Mouse (Mus musculus): ENCODE measurements at regions not wholly inside any gene's neighbourhood (a gene's known extent, or its start where the extent isn't known, plus 50 kb on each side); places are given as distances from the start of the nearest gene placed in this dataset.

DNA sequence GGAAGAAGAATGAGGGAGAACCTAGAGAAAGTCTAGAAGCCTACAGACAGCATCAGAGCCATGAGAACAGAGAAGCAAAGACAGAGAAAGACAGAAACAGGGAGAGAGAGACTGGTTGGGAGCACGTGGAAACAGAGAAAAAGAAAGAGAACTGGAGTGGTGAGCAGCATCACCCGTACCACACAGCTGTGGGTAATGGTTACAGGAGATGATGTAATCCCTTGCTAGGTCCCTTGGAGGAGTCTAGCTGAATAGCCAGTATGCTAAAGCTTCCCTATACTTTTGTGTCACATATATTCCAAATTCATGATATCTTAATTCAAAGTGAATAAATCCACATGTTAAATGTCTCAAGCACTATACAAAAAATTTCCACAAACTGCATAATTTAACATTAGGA lies 284.0 kb downstream of the 4930544G11Rik start:
- DNase-seq (ENCODE audit: low read depth, low spot score) = no peak

DNA sequence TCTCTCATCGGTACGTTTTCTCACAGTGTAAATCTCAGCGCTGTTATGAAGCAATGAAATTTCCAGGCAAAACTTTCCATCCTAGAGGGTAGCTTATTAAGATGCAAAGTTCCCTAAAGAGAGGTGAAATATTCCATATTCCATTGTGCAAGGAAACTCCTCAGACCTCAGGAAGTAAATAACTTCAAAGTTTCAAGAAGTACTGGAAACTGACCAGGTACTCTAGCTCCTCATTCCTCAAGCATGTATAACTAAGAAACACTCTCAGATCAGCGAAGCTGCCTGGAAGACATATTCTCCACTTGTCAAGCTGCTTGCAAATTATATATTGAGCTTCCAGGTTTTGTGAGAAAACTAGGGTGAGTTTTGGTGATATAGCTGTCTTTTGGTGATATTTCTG lies 279.8 kb upstream of the Mad2l1 start:
- DNase-seq (ENCODE audit: low read depth, low spot score) = no peak

DNA sequence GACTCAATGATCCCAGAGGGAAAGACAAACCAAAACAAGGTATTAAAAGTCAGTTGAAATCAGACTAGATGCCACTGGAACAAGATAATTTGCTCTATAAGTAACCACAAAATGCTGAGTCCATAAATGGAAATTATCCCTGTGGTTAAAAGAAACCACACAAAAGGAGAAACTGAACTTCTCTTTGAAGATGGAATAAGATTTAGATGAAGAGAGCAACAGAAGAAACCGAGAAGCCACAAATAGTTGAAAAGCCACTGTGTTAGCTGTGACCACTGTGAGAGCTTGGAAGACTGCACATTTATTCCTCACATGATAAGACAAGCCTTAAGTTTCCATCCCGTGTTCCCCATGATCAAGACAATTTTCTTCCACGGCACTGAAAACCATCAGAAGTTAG lies 271.8 kb upstream of the Mad2l1 start:
- no peak for DNase-seq (ENCODE audit: low read depth, low spot score)

DNA sequence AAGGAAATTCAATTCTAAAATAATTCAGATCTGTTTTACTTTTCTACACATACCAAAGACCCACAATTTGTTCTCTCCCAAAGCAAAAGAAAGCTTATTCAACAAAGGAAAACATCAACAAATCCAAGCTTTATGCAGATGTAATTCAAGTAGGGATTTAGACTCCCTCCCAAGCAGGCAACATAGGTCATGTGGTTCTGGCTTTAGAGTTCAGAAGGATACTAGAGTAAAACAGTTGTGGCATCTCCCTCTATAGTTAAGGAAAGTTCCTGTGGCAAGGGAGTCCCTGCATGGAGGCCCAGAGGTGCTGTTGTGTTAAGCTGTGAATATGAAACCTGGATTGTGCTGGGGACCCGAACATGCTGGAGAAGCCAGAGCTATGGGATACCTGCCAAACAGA lies 271.3 kb upstream of the Mad2l1 start:
- no peak for DNase-seq (ENCODE audit: low read depth, low spot score)

DNA sequence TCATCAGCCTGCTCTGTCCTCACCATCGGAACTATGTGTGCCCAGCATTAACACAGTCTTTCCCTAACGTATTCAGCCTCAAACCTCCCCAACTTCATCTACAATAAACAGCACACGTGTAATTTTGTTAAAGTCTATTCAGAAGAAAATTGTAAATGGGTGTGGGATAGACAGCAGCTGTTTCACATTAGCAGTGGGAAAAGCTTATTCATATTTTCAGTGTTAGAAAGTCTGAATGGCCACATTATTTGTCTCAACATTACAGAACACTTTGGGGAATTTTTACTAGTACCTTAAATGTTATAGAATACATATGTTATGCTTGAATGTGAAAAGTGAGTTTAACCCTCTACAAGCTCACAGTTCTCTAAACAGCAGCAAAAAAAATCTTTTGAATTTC lies 266.8 kb upstream of the Mad2l1 start:
- DNase-seq (ENCODE audit: low read depth, low spot score) = peak; percentile 40

DNA sequence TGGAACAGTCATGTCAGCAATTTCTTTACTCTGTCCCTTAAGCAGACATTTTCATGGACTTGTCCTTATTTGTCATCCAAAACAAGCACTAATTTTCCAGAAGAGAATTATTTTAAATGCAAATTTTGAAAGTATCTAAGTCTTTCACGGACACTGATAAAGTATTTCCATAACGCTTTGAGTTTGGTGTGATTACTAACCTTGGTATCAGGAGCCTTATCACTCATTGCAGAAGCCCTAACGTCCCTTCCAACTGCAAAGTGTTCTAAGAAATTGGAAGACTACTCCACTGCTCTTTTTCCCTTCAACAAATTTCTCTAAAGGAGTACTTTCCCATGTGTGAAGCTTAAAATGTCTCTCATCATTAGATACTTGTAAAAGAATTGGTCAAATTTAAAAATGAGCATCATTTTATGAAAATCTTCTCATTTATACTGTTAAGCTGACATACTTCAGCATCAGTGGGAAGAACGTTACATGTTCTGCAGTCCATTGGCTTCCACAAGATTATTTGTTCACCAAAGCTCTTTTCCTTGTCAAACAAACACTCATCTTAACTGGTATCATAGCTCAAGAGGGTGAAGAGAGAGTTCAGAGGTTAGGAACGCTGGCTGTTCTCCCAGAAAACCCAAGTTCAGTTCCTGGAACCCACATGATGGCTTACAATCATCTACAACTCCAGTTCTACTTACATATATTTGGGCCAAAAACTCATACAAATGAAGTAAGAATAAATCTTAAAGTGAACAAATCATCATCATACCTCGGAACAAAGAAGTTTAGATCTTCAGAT lies 263.6 kb upstream of the Mad2l1 start:
- no peak for DNase-seq (ENCODE audit: low read depth, low spot score)

DNA sequence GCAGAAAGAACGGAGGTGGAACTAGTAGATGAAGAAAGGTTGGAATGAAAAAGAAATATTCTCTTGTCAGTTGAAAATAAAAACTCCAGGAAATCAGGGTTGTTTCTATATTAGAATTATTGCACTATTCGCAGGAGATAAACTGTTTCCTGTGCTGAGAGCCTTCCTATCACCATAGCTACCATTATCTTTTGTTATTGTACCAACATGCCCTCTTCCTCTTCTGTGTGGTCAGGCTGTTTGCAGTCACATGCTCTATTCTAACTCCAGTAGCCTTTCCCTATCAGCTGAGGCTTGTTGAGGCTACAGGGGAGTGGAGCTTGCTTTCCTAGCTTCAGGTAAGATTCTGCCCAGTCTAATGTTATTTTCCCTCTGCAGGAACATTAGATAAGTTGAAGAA lies 263.0 kb upstream of the Mad2l1 start:
- DNase-seq (ENCODE audit: low read depth, low spot score) = no peak

DNA sequence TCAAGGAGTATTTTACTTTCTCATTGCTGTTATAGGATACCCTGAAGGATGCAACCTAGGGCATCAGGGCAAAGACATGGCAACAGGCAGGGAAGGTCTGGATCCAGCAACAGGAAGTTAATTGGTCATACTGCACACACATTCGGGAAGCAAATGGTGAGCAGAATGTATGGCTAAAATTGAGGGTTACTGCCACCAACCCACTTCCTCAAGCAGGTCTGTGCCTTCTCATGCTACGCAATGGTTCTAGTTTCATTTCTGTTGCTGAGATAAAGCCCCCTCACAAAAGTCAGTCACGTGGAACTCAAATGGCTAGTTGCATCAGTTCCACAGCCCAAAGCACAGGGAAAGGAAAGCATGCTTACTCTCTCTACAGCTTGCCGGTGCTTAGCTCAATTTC lies 260.5 kb upstream of the Mad2l1 start:
- DNase-seq (ENCODE audit: low read depth, low spot score) = no peak

DNA sequence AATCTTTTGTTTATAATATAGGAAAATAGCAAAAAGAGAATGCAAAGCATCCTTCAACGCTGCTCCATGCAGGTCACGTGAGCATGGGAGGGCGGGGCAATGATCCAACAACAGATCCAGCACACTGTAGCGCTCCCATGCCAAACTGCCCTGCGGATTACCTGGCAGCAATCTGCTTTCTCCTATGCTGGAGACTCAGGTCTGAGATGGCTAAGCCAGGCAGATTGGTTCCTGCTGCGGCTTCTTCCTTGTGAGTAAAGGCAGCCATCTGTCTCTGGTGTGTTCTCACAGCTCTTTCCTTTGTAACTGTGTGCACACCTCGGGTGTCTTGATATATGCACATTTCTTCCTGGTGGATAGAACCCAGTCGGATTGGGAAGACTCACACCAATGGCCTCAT lies 254.5 kb upstream of the Mad2l1 start:
- no peak for DNase-seq (ENCODE audit: low read depth, low spot score)

DNA sequence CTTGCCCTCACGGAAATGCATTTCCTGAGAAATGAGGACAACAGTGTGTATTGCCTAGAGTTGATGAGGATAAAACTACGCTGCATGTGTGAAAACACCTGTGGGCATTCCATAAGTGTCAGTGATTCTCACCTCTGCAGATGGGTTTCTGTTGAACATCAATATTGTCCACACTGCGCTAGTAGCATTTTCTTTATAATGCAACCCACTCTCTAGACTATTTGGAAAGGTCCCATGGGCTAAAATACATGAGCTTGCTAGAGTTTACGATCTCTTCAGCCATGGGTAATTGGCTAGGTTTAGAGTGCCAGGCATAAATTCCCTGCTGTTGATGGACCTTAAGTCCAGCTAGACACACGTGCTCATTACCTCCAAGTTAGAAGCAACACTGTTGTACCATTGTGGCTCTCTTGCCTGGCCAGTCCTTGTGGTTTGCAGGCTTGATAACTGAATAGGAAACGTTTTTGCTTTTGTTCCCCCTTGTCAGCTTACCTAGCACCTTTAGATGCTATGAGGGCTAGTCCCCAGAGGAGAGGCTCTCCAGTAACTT lies 252.5 kb upstream of the Mad2l1 start:
- peak; percentile 63 for DNase-seq (ENCODE audit: low read depth, low spot score)

DNA sequence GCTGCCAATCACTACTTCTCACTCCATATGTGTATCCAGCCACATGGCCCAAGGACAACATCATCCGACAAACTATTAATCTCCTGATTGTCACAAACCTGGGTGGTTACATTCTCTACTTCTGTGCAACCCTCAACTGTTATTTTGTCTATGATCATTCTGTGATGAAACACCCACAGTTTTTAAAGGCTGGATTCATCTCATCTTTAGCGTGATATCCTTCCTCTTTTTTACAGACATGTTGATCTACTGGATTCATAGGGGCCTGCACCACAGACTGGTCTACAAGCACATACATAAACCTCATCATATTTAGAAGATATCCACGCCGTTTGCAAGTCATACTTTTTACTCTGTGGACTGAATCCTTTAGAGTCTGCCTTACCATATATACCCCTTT lies 251.7 kb upstream of the Mad2l1 start:
- no peak for DNase-seq (ENCODE audit: low read depth, low spot score)

DNA sequence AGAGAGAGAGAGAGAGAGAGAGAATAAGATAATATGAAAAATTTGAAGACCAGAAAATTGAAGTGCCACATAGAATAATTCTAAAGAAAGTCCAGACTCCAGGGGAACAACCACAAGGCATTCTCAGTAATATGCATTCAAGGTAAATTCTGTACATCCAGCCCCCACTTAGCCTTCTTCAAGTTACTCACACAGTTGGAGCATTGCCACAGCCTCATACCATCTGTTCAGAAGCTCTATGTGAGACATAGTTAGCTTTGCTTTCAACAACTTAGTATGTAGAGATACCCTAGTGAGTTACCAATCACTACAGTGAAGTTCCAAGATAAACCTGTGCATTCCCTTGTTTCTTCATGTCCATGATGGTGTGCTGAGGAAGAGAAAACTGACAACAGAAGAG lies 247.6 kb upstream of the Mad2l1 start:
- DNase-seq (ENCODE audit: low read depth, low spot score) = no peak

DNA sequence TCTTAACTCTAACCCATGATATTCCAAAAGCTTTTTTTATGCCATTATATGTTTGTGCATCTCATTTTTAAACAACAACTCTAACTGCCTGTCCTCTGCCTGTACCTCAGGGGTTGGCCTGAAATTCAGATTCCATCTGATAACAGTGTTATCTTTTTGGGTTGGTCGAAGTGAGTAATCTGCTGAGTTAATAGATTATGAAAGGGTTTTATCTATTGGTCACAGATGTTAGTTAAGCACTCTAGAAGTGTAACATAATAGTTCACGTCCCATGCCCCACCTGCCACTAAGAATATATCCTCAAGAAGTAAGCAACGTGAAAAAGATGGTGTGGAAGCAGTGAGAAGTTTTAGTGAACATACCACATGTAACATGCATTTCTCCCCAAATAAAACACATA lies 246.0 kb upstream of the Mad2l1 start:
- DNase-seq (ENCODE audit: low read depth, low spot score) = no peak

DNA sequence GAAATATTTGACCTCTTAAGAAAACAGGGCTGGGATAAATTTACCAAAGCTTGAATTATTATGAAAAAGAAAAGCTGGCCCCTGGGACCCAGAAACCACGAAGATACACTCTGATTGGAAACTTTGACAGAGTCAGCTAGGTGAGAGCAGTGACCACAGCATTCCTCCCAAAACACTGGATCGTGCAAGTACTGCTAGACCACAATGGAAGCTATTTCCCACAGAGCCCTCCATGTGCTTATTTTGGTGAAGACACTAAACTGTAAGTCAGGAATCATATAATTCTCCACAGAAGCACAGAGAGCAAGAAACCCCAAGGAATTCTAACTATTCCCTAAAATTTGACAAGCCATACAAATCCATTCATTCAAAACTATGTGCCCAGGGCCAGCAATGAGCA lies 243.6 kb upstream of the Mad2l1 start:
- no peak for DNase-seq (ENCODE audit: low read depth, low spot score)

DNA sequence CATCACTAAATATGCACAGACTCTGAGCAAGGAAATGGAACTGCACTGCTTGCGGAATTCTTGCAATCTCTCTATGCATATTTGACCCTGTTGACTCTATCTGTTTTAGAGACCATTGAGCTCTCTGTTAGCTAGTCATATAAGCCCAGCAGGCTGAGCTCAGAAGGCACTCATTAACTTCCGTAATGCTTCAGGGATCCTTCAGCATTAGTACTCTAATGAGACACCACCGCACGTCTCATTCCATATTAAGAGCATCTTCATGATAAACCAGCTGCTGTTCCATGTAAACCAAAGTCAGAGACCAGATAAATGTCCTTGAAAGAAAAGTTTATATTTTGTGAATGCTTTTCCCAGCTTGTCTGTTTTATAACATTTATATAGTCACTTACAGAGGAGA lies 237.1 kb upstream of the Mad2l1 start:
- DNase-seq (ENCODE audit: low read depth, low spot score) = no peak

DNA sequence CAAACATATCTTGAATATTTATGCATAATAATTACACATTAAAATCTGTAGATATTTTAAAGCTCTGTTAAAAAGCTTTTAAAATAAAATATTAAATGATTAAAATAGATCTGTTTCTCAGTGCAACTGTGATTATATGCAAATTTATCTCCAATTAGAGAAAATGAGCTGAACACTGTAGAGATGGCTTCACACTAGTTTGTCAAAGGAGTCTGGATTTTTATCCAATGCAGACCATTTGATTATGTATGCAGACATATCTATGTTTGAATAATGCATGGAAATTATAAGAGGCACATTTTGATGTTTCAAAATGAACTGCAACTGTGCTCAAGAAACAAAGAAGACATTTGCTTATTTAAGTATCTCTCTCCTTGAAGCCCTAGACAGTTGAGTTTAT lies 235.0 kb upstream of the Mad2l1 start:
- no peak for DNase-seq (ENCODE audit: low read depth, low spot score)

DNA sequence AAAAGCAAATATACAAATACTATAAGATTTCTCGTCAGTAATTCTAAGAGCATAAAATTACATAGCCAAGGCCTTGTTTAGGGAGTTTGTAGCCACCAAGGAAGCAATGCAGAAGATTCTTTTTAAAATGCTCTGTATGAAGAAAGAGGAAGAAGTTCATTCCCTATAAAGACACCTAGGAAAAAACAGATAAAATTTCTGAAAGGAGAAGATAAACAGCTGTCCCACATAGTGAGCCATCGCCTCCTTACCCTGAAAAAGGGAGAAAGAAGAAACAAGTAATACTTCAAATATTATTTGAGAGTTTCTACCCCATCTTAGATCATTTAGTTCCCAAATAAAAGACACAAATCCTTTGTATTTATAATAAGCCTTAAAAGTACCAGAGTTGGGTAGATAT lies 190.3 kb upstream of the Mad2l1 start:
- no peak for DNase-seq (ENCODE audit: low read depth, low spot score)

DNA sequence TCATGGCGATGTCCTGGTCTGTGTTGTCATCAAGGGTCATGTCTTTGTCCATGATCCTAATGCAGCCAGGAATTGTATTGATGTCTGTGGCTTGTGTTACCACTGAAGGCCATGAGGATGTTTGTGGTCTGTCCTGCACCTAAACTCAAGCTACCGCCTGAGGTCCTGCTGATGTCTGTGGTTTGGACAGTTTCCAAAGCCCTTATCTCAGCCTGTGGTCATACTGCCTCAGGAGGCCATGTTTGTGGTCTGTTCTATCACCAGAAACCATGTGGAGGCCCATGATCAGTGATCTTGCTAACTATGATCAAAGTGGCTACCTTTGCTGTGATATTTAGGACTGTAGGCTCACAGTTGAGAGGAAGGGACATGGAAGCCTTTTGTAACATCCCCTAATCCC lies 187.8 kb upstream of the Mad2l1 start:
- DNase-seq (ENCODE audit: low read depth, low spot score) = no peak

DNA sequence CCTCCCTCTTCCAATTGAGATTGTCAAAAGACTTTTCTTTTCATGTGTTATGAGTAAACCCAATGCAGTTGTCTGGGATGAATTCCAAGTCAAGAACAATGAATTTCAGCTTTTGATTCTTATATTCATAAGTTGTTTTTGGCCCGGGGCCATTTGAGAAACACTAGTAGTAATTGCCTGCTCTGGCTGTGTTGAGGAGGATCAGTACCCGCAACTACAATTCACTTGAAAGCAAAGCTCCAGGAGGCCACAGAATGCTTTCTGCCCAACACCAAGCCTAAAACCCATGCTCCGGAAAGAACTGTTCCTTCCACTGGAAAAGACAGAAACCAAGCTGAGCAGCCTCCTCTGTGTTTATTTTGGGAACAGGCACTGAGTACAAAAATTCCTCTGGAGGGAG lies 174.1 kb upstream of the Mad2l1 start:
- no peak for DNase-seq (ENCODE audit: low read depth, low spot score)

DNA sequence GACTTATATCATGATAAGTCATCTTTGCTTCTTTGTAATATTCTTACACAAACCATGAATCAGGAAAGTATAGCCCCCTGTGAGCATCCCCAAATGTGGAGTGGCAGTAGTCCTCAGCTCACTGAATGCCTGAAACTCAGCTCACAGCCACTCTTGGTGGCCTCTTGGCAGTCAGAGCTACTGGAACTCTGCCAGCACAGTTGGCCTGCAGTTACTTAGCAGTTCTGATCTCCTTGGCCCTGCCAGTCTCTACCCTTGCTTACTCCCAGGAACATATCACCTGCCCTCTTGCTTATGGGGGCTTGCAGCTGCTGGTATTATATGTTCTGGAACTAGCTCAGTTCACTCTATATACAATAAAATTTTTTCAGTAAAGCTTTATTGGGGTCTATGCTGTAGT lies 167.9 kb upstream of the Mad2l1 start:
- no peak for DNase-seq (ENCODE audit: low read depth, low spot score)

DNA sequence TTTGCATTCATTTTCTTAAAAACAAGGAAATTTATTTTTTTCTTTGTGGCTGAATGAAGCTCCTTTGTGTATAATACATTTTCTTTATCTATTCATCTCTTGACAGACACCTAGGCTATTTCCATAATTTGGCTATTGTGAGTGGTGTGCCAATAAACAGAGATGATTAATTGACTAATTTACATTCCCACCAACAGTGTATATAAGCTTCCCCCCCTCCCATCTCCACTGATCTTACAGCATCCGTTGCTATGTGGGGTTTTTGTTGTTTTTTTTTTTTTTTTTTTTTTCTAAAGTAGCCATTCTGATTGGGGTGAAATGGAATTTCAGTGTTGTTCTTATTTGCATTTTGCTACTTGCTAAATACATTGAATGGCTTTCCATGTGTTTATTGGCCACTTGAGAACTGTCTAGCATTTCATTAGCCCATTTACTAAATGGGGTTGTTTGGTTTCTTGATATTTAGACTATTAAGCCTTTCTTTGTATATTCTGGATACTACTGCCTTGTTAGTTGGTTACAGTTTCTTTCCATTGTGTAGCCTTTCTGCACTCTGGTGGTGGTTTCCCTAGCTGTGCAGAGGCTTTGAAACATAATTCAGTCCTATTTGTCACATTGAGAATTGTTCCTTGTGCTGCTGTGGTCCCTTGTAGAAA lies 153.8 kb upstream of the Mad2l1 start:
- DNase-seq (ENCODE audit: low read depth, low spot score) = no peak

DNA sequence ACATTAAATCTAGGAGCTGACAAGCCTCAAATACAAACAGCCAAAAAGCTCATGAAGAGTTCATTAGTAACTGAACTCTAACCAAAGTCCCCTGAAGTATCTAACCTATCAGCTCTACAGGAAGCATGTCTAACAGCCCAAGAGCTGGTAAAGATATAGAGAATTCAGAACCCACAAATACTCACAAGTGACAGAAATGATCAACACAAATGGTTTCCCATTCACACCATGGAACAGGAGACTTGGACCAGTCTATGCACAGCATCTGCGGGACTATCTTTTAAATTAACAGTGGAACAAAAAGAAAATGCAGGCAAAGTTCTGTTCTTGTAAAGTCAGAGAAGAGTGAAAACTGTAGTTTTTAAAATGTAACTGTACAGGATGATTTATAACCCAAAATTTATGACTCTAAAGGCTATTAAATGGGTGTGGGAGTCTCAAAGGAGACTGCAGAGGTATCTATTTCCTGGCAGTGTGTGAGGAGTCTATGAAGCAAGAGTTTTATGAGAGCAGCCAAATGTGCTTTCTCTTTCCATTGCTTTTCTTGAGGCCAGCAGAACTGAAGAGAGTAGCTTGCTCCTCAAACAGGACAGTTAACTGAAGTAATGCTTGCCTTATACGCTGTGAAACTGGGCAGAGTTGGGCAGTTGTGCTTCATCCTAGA lies 152.7 kb upstream of the Mad2l1 start:
- DNase-seq (ENCODE audit: low read depth, low spot score) = no peak

DNA sequence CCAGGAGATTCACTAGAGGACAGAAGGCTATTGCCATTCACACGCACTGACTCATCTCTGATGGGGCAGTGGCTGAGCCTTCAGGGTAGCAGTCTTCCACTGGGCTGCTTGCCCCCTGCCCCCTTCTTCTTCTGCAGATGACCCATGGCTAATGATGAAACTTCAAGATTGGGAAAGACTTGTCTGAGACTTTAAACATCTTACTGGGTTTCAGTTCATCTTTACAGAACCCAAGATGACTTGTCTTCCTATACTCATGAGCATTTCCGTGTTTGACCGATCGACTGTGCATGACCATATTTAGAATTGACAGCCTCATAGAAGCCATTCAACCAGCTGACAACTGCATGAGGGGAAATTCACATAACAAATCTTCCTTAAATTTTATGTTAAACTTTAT lies 140.0 kb upstream of the Mad2l1 start:
- no peak for DNase-seq (ENCODE audit: low read depth, low spot score)

Measured in forelimb bud, embryonic 11.5 days (tissue).